Mouse (Mus musculus) cerebellum, adult 2 months (tissue): ENCODE measurements around the gene Zfp866.

Experiments used
- CTCF ChIP-seq: fragments of 200-500 bp; IDR thresholded peaks from 2 replicates; pipeline ENCODE4 v1.5.1; 2011; ENCODE audit warnings: low read depth, mild to moderate bottlenecking, control low read depth, low read length, moderate library complexity, borderline replicate concordance; ENCODE audit not compliant: insufficient read depth
- POLR2A ChIP-seq: fragments of 200-500 bp; IDR thresholded peaks from 2 replicates; pipeline ENCODE4 v1.6.1; 2011; ENCODE audit warnings: low read length, control low read depth, borderline replicate concordance; ENCODE audit not compliant: insufficient read depth

GRCm38 (mm10) chr8:69802216-69802615 lies 11.2 kb upstream of the Zfp866 start:
- no peak for TF ChIP-seq CTCF
- no peak for TF ChIP-seq POLR2A
